27 mouse cellular contexts compared by ENCODE assay signal in the genomic region with DNA sequence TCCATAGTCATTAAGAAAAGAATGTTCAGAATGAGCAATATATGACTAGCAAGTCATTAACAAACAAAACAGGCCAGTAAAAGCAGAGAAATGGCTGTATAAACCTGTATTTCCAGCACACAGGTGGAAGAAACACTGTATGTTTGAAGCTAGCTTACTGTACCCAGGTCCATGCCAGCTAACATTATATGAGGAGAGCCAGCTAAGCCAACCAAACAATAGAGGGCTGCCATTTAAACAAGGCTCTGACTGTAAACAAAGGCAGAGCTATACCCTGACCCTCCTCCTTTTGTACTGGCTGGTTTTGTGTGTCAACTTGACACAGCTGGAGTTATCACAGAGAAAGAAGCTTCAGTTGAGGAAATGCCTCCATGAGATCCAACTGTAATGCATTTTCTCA.
DNase-seq lines count a peak whose midpoint lies in the region; ATAC-seq and TF ChIP-seq lines count a peak whose summit lies in the region.
"Had no signal": no experiment of that assay in that cellular context is flagged by ENCODE, and none has a peak within 500 bp of the region (broad histone marks: within the 10 kb centered on the region; RNA-seq: fewer than 3 reads in every experiment).

No protein-coding gene starts in this region.

- peak; percentile 91; the same call in 1 of the 2 replicates for ATAC-seq in embryonic facial prominence, embryonic 14.5 days (ENCODE audit: low read depth)
- ATAC-seq: activated CD4-positive, CD25-positive, alpha-beta regulatory T cell, adult 4 months; CD4-positive, CD25-positive, alpha-beta regulatory T cell, adult 4 months; forebrain, embryonic 13.5 days; forebrain, embryonic 15.5 days; forebrain, postnatal 0 days had no signal

- intact Hi-C loops in left cerebral cortex, adult 2 months (cut with DNase I) = no loop called here

- H3K4me1 ChIP-seq in embryonic facial prominence, embryonic 14.5 days (ENCODE audit: control insufficient read depth, insufficient read depth, low read length) = no peaks in the 10 kb centered on the region
- no peaks in the 10 kb centered on the region for H3K4me1 ChIP-seq in embryonic facial prominence, embryonic 10.5 days
- H3K4me1 ChIP-seq in embryonic fibroblast, embryonic 13.5 days (ENCODE audit: control insufficient read depth, insufficient read depth, low read length) = 0 out of 2 replicates have a peak, but pooled peaks cover 3% of the 10 kb centered on the region
- H3K4me1 ChIP-seq: embryonic facial prominence, embryonic 12.5 days; forebrain, embryonic 15.5 days had no signal

- TF ChIP-seq POLR2A in embryonic fibroblast, embryonic 13.5 days (IDR thresholded peaks at IDR 0.05; ENCODE audit: low read depth, low read length) = no peak

- H3K9ac ChIP-seq in embryonic facial prominence, embryonic 14.5 days (ENCODE audit: low read depth, low read length) = no peak overlapping the region
- H3K9ac ChIP-seq: embryonic facial prominence, embryonic 12.5 days; embryonic facial prominence, embryonic 15.5 days; forebrain, embryonic 13.5 days; forebrain, embryonic 15.5 days; forebrain, postnatal 0 days had no signal

- no peak overlapping the region; the same call in 1 of the 2 replicates for H3K27ac ChIP-seq in embryonic facial prominence, embryonic 14.5 days (replicated peaks; ENCODE audit: low read depth, low read length)
- no peak overlapping the region for H3K27ac ChIP-seq in embryonic facial prominence, embryonic 10.5 days (replicated peaks)
- peak overlapping the region; percentile 30 for H3K27ac ChIP-seq in left cerebral cortex, adult 2 months
- H3K27ac ChIP-seq in embryonic fibroblast, embryonic 13.5 days (ENCODE audit: insufficient read depth, low read length) = peak overlapping the region; percentile 83
- H3K27ac ChIP-seq: embryonic facial prominence, embryonic 12.5 days; embryonic facial prominence, embryonic 15.5 days; forebrain, embryonic 13.5 days; forebrain, embryonic 15.5 days had no signal

- no peaks in the 10 kb centered on the region for H3K27me3 ChIP-seq in embryonic facial prominence, embryonic 14.5 days (replicated peaks; ENCODE audit: control insufficient read depth, insufficient read depth, low read length)
- H3K27me3 ChIP-seq in embryonic facial prominence, embryonic 10.5 days (replicated peaks; ENCODE audit: low read depth, poor library complexity, severe bottlenecking) = no peaks in the 10 kb centered on the region
- H3K27me3 ChIP-seq: CH12.LX; embryonic facial prominence, embryonic 12.5 days; embryonic facial prominence, embryonic 15.5 days; forebrain, embryonic 13.5 days; forebrain, embryonic 15.5 days; Patski had no signal

- H3K4me3 ChIP-seq in embryonic facial prominence, embryonic 14.5 days (ENCODE audit: low read depth, low read length) = no peak overlapping the region
- H3K4me3 ChIP-seq in embryonic facial prominence, embryonic 10.5 days = no peak overlapping the region
- no peak overlapping the region for H3K4me3 ChIP-seq in left cerebral cortex, adult 2 months
- no peak overlapping the region for H3K4me3 ChIP-seq in embryonic fibroblast, embryonic 13.5 days (ENCODE audit: insufficient read depth, low read length)
- H3K4me3 ChIP-seq: embryonic facial prominence, embryonic 12.5 days; embryonic facial prominence, embryonic 15.5 days; forebrain, embryonic 13.5 days; forebrain, embryonic 15.5 days had no signal

- DNase-seq in embryonic facial prominence, embryonic 14.5 days (ENCODE audit: low spot score) = peak; percentile 26
- DNase-seq in embryonic facial prominence, embryonic 10.5 days (ENCODE audit: low spot score) = no peak
- DNase-seq in left cerebral cortex, adult 2 months (ENCODE audit: extremely low spot score in 1 of 2, low spot score in 2 of 2) = no peak
- DNase-seq in left cerebral cortex, adult 9 months (ENCODE audit: low spot score in 2 of 2) = no peak
- no peak for DNase-seq in gastrocnemius, adult 18-20 months (ENCODE audit: low spot score)
- no peak for DNase-seq in adrenal gland, postnatal 25 days
- DNase-seq: adrenal gland, adult 8-10 months; adrenal gland, postnatal 14 days; B cell, adult 2 months; cerebellum, adult 11 months; cerebellum, adult 18-20 months; cerebellum, adult 8-10 months; cerebellum, adult 9-11 months; cerebellum, postnatal 14 days; cerebellum, postnatal 36 days; embryo, embryonic 11 days; forebrain, postnatal 0 days had no signal

- no peak for TF ChIP-seq CTCF in left cerebral cortex, adult 2 months (IDR thresholded peaks at IDR 0.05)
- no peak for TF ChIP-seq CTCF in embryonic fibroblast, embryonic 13.5 days (IDR thresholded peaks at IDR 0.05; ENCODE audit: borderline replicate concordance, insufficient read depth, low read length)

- no peaks in the 10 kb centered on the region for H3K9me3 ChIP-seq in embryonic facial prominence, embryonic 14.5 days (ENCODE audit: control insufficient read depth, low read length)
- H3K9me3 ChIP-seq in embryonic facial prominence, embryonic 10.5 days = no peaks in the 10 kb centered on the region
- H3K9me3 ChIP-seq: embryonic facial prominence, embryonic 12.5 days; embryonic facial prominence, embryonic 15.5 days; forebrain, embryonic 13.5 days; forebrain, embryonic 15.5 days had no signal

- no peak overlapping the region for H3K4me2 ChIP-seq in embryonic facial prominence, embryonic 14.5 days (ENCODE audit: low read depth, low read length)
- H3K4me2 ChIP-seq: embryonic facial prominence, embryonic 12.5 days; embryonic facial prominence, embryonic 15.5 days; forebrain, embryonic 13.5 days; forebrain, embryonic 15.5 days had no signal

- no peaks in the 10 kb centered on the region for H3K36me3 ChIP-seq in embryonic facial prominence, embryonic 14.5 days (ENCODE audit: control insufficient read depth, insufficient read depth, low read length)
- H3K36me3 ChIP-seq in embryonic facial prominence, embryonic 10.5 days (replicated peaks) = no peaks in the 10 kb centered on the region
- H3K36me3 ChIP-seq: embryonic facial prominence, embryonic 12.5 days; embryonic facial prominence, embryonic 15.5 days; forebrain, embryonic 15.5 days; G1E had no signal

Comparison
In these comparisons a context has a peak if more than half of its experiments do, and no peak if none do; other contexts are left out.
1. H3K27ac ChIP-seq: peak in left cerebral cortex, adult 2 months (single experiment) and embryonic fibroblast, embryonic 13.5 days (single experiment); none in embryonic facial prominence, embryonic 14.5 days (single experiment) and embryonic facial prominence, embryonic 10.5 days (single experiment).